Mouse (Mus musculus) neural tube, embryonic 12.5 days (tissue): Measurements from ENCODE around the gene Ghrh. TPM values are rescaled to one million over a fixed set of nuclear protein-coding genes. Genes with fewer than 3 reads are reported as not detected.
"Not testable (repeated sequence)": the region's sequence is repeated elsewhere in the genome, so short reads cannot be mapped to it uniquely, and the experiment has no call there.

Source experiments
- ATAC-seq: fragments of 200-750 bp; cut with Nextera tagmentation; 2 replicates; pipeline ENCODE4 v1.8.0; 2017; ENCODE audit warnings: low read depth, mild to moderate bottlenecking, moderate TSS enrichment, moderate library complexity; ENCODE audit not compliant: low FRiP score
- H3K27ac ChIP-seq: fragments of 300-500 bp; sonication (generic); 2 replicates; pipeline ENCODE4 v1.5.1; 2016
- H3K27me3 ChIP-seq: fragments of 300-500 bp; sonication (generic); replicated peaks from 2 replicates; pipeline ENCODE4 v1.6.1; 2016; ENCODE audit warnings: mild to moderate bottlenecking
- H3K36me3 ChIP-seq: fragments of 300-500 bp; sonication (generic); 2 replicates; pipeline ENCODE4 v1.6.1; 2016; ENCODE audit warnings: mild to moderate bottlenecking
- H3K4me1 ChIP-seq: fragments of 300-500 bp; sonication (generic); 2 replicates; pipeline ENCODE4 v1.6.1; 2016
- H3K4me2 ChIP-seq: fragments of 300-500 bp; sonication (generic); replicated peaks from 2 replicates; pipeline ENCODE4 v1.6.1; 2016; ENCODE audit warnings: mild to moderate bottlenecking
- H3K4me3 ChIP-seq: fragments of 300-500 bp; sonication (generic); 2 replicates; pipeline ENCODE4 v1.5.1; 2016
- H3K9ac ChIP-seq: fragments of 300-500 bp; sonication (generic); 2 replicates; pipeline ENCODE4 v1.6.1; 2016; ENCODE audit warnings: mild to moderate bottlenecking
- H3K9me3 ChIP-seq: fragments of 300-500 bp; sonication (generic); 2 replicates; pipeline ENCODE4 v1.6.1; 2016; ENCODE audit warnings: mild to moderate bottlenecking
- WGBS: fragments of 180-500 bp; shearing (Covaris S2); methylation state at CpG from one replicate; pipeline ENCODE4 v1.1.7; 2016; 5-methylcytosine and 5-hydroxymethylcytosine counted together
- polyA plus RNA-seq: library from polyadenylated mRNA; unstranded; fragments of >200 nt; fragmentation: Nextera tagmentation; extraction: Ambion mirVana; gene quantifications from 2 replicates; pipeline ENCODE4 v1.2.1, GENCODE M21; 2016

Gene Ghrh
- 0.60 TPM in 1 of 2 replicates, not detected in the other for polyA plus RNA-seq

GRCm38 (mm10) chr2:157347361-157348159 lies at the start of gene Ghrh:
Gene Ghrh (minus strand): TSS chr2:157347506.
- no peak within 1 kb of the TSS for H3K4me2 ChIP-seq

GRCm38 (mm10) chr2:157395960-157396359 lies 48.7 kb upstream of the Ghrh start:
- no peak for ATAC-seq
- no peak overlapping the region for H3K4me2 ChIP-seq
- 61% methylated on average over 13 of the region's 13 CpGs for WGBS
- peaks cover 47% of the 10 kb centered on the region for H3K36me3 ChIP-seq
- peak overlapping the region; percentile 26; the same call in 1 of the 2 replicates for H3K27ac ChIP-seq
- peaks cover 4% of the 10 kb centered on the region; the same call in 1 of the 2 replicates for H3K9me3 ChIP-seq
- no peak overlapping the region for H3K4me3 ChIP-seq
- H3K27me3 ChIP-seq: no peaks in the 10 kb centered on the region
- no peak overlapping the region for H3K9ac ChIP-seq
- H3K4me1 ChIP-seq: peaks cover 8% of the 10 kb centered on the region; the same call in 1 of the 2 replicates

More at GRCm38 (mm10) chr2:157347361-157348159, at the start of gene Ghrh:
- WGBS: 61% methylated on average over 26 of the region's 26 CpGs
- no peaks in the 10 kb centered on the region for H3K36me3 ChIP-seq
- no peaks in the 10 kb centered on the region for H3K9me3 ChIP-seq
- no peak within 1 kb of the TSS for H3K4me3 ChIP-seq
- H3K27me3 ChIP-seq: no peaks in the 10 kb centered on the region
- peak; percentile 49 for ATAC-seq
- peak within 1 kb of the TSS; percentile 45; the same call in 1 of the 2 replicates for H3K9ac ChIP-seq
- peak within 1 kb of the TSS; percentile 63; the same call in 1 of the 2 replicates for H3K27ac ChIP-seq
- peaks cover 23% of the 10 kb centered on the region for H3K4me1 ChIP-seq

- H3K36me3 ChIP-seq: peaks cover 49% of the 10 kb centered on the region
- H3K9ac ChIP-seq: no peak overlapping the region
- peaks cover 8% of the 10 kb centered on the region; the same call in 1 of the 2 replicates for H3K4me1 ChIP-seq
- peaks cover 4% of the 10 kb centered on the region; the same call in 1 of the 2 replicates for H3K9me3 ChIP-seq
- H3K27ac ChIP-seq: peak overlapping the region; percentile 26; the same call in 1 of the 2 replicates
- ATAC-seq: no peak
- H3K4me3 ChIP-seq: no peak overlapping the region
- 70% methylated on average over 5 of the region's 5 CpGs for WGBS
- H3K4me2 ChIP-seq: no peak overlapping the region
- H3K27me3 ChIP-seq: no peaks in the 10 kb centered on the region
Observed at GRCm38 (mm10) chr2:157395371-157395770, 48.1 kb upstream of the Ghrh start.

- WGBS: 65% methylated on average over 6 of the region's 6 CpGs
- ATAC-seq: no peak
- Histone ChIP-seq H3K4me2 (no peak overlapping the region), H3K4me1 (peaks cover 8% of the 10 kb centered on the region; the same call in 1 of the 2 replicates), H3K4me3 (no peak overlapping the region), H3K9ac (no peak overlapping the region), H3K9me3 (peaks cover 4% of the 10 kb centered on the region; the same call in 1 of the 2 replicates), H3K27me3 (no peaks in the 10 kb centered on the region), H3K36me3 (peaks cover 51% of the 10 kb centered on the region), H3K27ac (no peak overlapping the region)
Observed at GRCm38 (mm10) chr2:157394868-157395267, 47.6 kb upstream of the Ghrh start.

GRCm38 (mm10) chr2:157393549-157393948 lies 46.2 kb upstream of the Ghrh start:
- no peak overlapping the region for H3K27ac ChIP-seq
- H3K4me3 ChIP-seq: no peak overlapping the region
- ATAC-seq: no peak
- no peak overlapping the region for H3K9ac ChIP-seq
- no peaks in the 10 kb centered on the region for H3K27me3 ChIP-seq
- peaks cover 4% of the 10 kb centered on the region; the same call in 1 of the 2 replicates for H3K9me3 ChIP-seq
- 97% methylated on average over 4 of the region's 4 CpGs for WGBS
- H3K4me2 ChIP-seq: no peak overlapping the region
- H3K4me1 ChIP-seq: peaks cover 8% of the 10 kb centered on the region; the same call in 1 of the 2 replicates
- H3K36me3 ChIP-seq: peaks cover 49% of the 10 kb centered on the region

GRCm38 (mm10) chr2:157392331-157392730 lies 45.0 kb upstream of the Ghrh start:
- no peak for ATAC-seq
- H3K4me1 ChIP-seq: peaks cover 8% of the 10 kb centered on the region; the same call in 1 of the 2 replicates
- no peaks in the 10 kb centered on the region for H3K9me3 ChIP-seq
- H3K4me2 ChIP-seq: no peak overlapping the region
- H3K27ac ChIP-seq: no peak overlapping the region
- H3K9ac ChIP-seq: no peak overlapping the region
- H3K36me3 ChIP-seq: peaks cover 37% of the 10 kb centered on the region
- H3K4me3 ChIP-seq: no peak overlapping the region
- H3K27me3 ChIP-seq: no peaks in the 10 kb centered on the region
- WGBS: 95% methylated on average over 2 of the region's 2 CpGs

- no peaks in the 10 kb centered on the region for H3K4me1 ChIP-seq
- no peaks in the 10 kb centered on the region for H3K9me3 ChIP-seq
- no peak overlapping the region for H3K4me3 ChIP-seq
- no peaks in the 10 kb centered on the region for H3K27me3 ChIP-seq
- no peak overlapping the region for H3K9ac ChIP-seq
- no peak for ATAC-seq
- 82% methylated on average over 7 of the region's 7 CpGs for WGBS
- no peak overlapping the region for H3K27ac ChIP-seq
- H3K36me3 ChIP-seq: peaks cover 20% of the 10 kb centered on the region; the same call in 1 of the 2 replicates
- no peak overlapping the region for H3K4me2 ChIP-seq
Observed at GRCm38 (mm10) chr2:157389591-157389921, 42.2 kb upstream of the Ghrh start.

- not testable (repeated sequence) for H3K4me1 ChIP-seq, H3K27me3 ChIP-seq, H3K27ac ChIP-seq, H3K4me3 ChIP-seq, ATAC-seq, H3K9me3 ChIP-seq, H3K9ac ChIP-seq, H3K4me2 ChIP-seq
- peaks cover 21% of the 10 kb centered on the region; the same call in 1 of the 2 replicates for H3K36me3 ChIP-seq
- WGBS: 92% methylated on average over 14 of the region's 14 CpGs
Observed at GRCm38 (mm10) chr2:157388901-157389590, 41.7 kb upstream of the Ghrh start.

GRCm38 (mm10) chr2:157384836-157385235 lies 37.5 kb upstream of the Ghrh start:
- H3K36me3 ChIP-seq: peaks cover 16% of the 10 kb centered on the region
- no peak overlapping the region for H3K27ac ChIP-seq
- peaks cover 8% of the 10 kb centered on the region; the same call in 1 of the 2 replicates for H3K4me1 ChIP-seq
- no peak overlapping the region for H3K4me2 ChIP-seq
- ATAC-seq: no peak
- no peaks in the 10 kb centered on the region for H3K27me3 ChIP-seq
- H3K9me3 ChIP-seq: no peaks in the 10 kb centered on the region
- H3K9ac ChIP-seq: no peak overlapping the region
- H3K4me3 ChIP-seq: no peak overlapping the region
- WGBS: 82% methylated on average over 4 of the region's 4 CpGs

GRCm38 (mm10) chr2:157376995-157377394 lies 29.7 kb upstream of the Ghrh start:
- H3K4me2 ChIP-seq: no peak overlapping the region
- 17% methylated on average over 3 of the region's 3 CpGs for WGBS
- peaks cover 14% of the 10 kb centered on the region for H3K36me3 ChIP-seq
- H3K9ac ChIP-seq: no peak overlapping the region
- H3K4me3 ChIP-seq: no peak overlapping the region
- H3K27me3 ChIP-seq: no peaks in the 10 kb centered on the region
- H3K4me1 ChIP-seq: peaks cover 21% of the 10 kb centered on the region
- ATAC-seq: no peak
- H3K27ac ChIP-seq: no peak overlapping the region
- H3K9me3 ChIP-seq: no peaks in the 10 kb centered on the region

GRCm38 (mm10) chr2:157375794-157376757 lies 28.8 kb upstream of the Ghrh start:
- ATAC-seq: no peak
- Histone ChIP-seq H3K27ac (no peak overlapping the region), H3K36me3 (peaks cover 14% of the 10 kb centered on the region), H3K4me3 (no peak overlapping the region), H3K27me3 (no peaks in the 10 kb centered on the region), H3K9me3 (no peaks in the 10 kb centered on the region), H3K4me1 (peaks cover 21% of the 10 kb centered on the region), H3K9ac (no peak overlapping the region), H3K4me2 (peak overlapping the region; percentile 38)
- 9% methylated on average over 14 of the region's 14 CpGs for WGBS
